Mouse (Mus musculus) spleen, adult 2 months (tissue): ENCODE measurements around the gene Rps21.

ENCODE experiments used
- CTCF ChIP-seq: fragments of 200-500 bp; IDR thresholded peaks from 2 replicates; pipeline ENCODE4 v1.5.1; 2011; ENCODE audit warnings: mild to moderate bottlenecking, inconsistent platforms; ENCODE audit not compliant: insufficient read depth, insufficient read length, insufficient replicate concordance; ENCODE audit errors: extremely low read depth
- POLR2A ChIP-seq: fragments of 200-500 bp; IDR thresholded peaks from 2 replicates; pipeline ENCODE4 v1.6.1; 2011; ENCODE audit warnings: low read depth, low read length, inconsistent platforms

- TF ChIP-seq CTCF (no peak), POLR2A (no peak)
These were observed 48.8 kb downstream of the Rps21 start for GRCm38 (mm10) chr2:180306009-180306408.
